Comparison of ENCODE assay signal across 19 mouse cellular contexts in genomic region chr3:133532806-133533205, GRCm38 (mm10). TPM values are rescaled to one million over a fixed set of nuclear protein-coding genes. Genes with fewer than 3 reads are reported as not detected.
DNase-seq lines count a peak whose midpoint lies in the region; ATAC-seq and TF ChIP-seq lines count a peak whose summit lies in the region.
"Had no signal": no experiment of that assay in that cellular context is flagged by ENCODE, and none has a peak within 500 bp of the region (broad histone marks: within the 10 kb centered on the region; RNA-seq: fewer than 3 reads in every experiment).

No protein-coding gene starts in this region.

- no peak for DNase-seq in kidney, postnatal 14 days
- peak; percentile 72 for DNase-seq in ZHBTc4 (ENCODE audit: low read depth, low spot score)
- no peak for DNase-seq in lung, postnatal 4 days
- DNase-seq in MN1 (ENCODE audit: low spot score) = no peak
- DNase-seq: adrenal gland, postnatal 14 days; cerebellum, adult 11-12 months; cerebellum, adult 9-10 months; cerebellum, postnatal 36 days; gastrocnemius, postnatal 10 days; heart, postnatal 36 days had no signal

- TF ChIP-seq CTCF in ES-Bruce4 (IDR thresholded peaks at IDR 0.05; ENCODE audit: low read depth, low read length) = no peak

- H3K4me1 ChIP-seq in kidney, embryonic 16.5 days (ENCODE audit: insufficient read depth, low read length) = peaks cover 22% of the 10 kb centered on the region
- H3K4me1 ChIP-seq in ES-Bruce4 (ENCODE audit: control insufficient read depth, insufficient read depth, low read length) = peaks cover 7% of the 10 kb centered on the region

- no peaks in the 10 kb centered on the region for H3K27me3 ChIP-seq in kidney, embryonic 16.5 days (ENCODE audit: insufficient read depth, low read length)
- H3K27me3 ChIP-seq in ES-Bruce4 (ENCODE audit: control insufficient read depth, insufficient read depth, low read length, poor library complexity, severe bottlenecking) = no peaks in the 10 kb centered on the region
- H3K27me3 ChIP-seq: embryonic facial prominence, embryonic 13.5 days; forebrain, embryonic 12.5 days; heart, embryonic 13.5 days had no signal

- peak overlapping the region; percentile 80 for H3K27ac ChIP-seq in kidney, embryonic 16.5 days (ENCODE audit: low read length)
- H3K27ac ChIP-seq in ES-Bruce4 (ENCODE audit: insufficient read depth, low read length) = peak overlapping the region; percentile 100
- H3K27ac ChIP-seq: embryonic facial prominence, embryonic 13.5 days; forebrain, embryonic 12.5 days; heart, embryonic 13.5 days had no signal

- TF ChIP-seq EP300 in ES-Bruce4 (IDR thresholded peaks at IDR 0.05; ENCODE audit: insufficient read depth, low read depth, low read length) = no peak

- H3K9me3 ChIP-seq in kidney, embryonic 16.5 days (ENCODE audit: low read length) = no peaks in the 10 kb centered on the region
- H3K9me3 ChIP-seq in ES-Bruce4 (replicated peaks; ENCODE audit: control insufficient read depth, insufficient read depth, low read length, poor library complexity, severe bottlenecking) = no peaks in the 10 kb centered on the region
- H3K9me3 ChIP-seq: embryonic facial prominence, embryonic 13.5 days; forebrain, embryonic 12.5 days; heart, embryonic 13.5 days had no signal

- no peak overlapping the region for H3K9ac ChIP-seq in kidney, embryonic 16.5 days (replicated peaks; ENCODE audit: low read length)
- H3K9ac ChIP-seq in ES-Bruce4 (ENCODE audit: low read depth, poor library complexity, severe bottlenecking) = peak overlapping the region; percentile 75
- H3K9ac ChIP-seq: embryonic facial prominence, embryonic 13.5 days; forebrain, embryonic 12.5 days; heart, embryonic 13.5 days had no signal

- ATAC-seq in kidney, embryonic 16.5 days (ENCODE audit: low FRiP score, low TSS enrichment) = no peak
- ATAC-seq: activated CD4-positive, CD25-positive, alpha-beta regulatory T cell, adult 4 months; forebrain, embryonic 16.5 days; hindbrain, embryonic 16.5 days; inflammation-experienced regulatory T-cells, adult 6 months had no signal

- no peak overlapping the region for H3K4me3 ChIP-seq in kidney, embryonic 16.5 days (ENCODE audit: low read length)
- peak overlapping the region; percentile 66 for H3K4me3 ChIP-seq in ES-Bruce4 (ENCODE audit: low read depth, low read length)
- H3K4me3 ChIP-seq: embryonic facial prominence, embryonic 13.5 days; forebrain, embryonic 12.5 days; heart, embryonic 13.5 days had no signal

- 66% methylated on average over 3 of the region's 3 CpGs for WGBS in kidney, embryonic 16.5 days

- no peak overlapping the region for H3K4me2 ChIP-seq in kidney, embryonic 16.5 days (replicated peaks; ENCODE audit: low read depth, low read length)
- H3K4me2 ChIP-seq: embryonic facial prominence, embryonic 13.5 days; forebrain, embryonic 12.5 days; heart, embryonic 13.5 days had no signal

- TF ChIP-seq POLR2A in ES-Bruce4 (IDR thresholded peaks at IDR 0.05; ENCODE audit: insufficient read depth, low read length) = no peak

- peaks cover 7% of the 10 kb centered on the region; the same call in 1 of the 2 replicates for H3K36me3 ChIP-seq in kidney, embryonic 16.5 days (ENCODE audit: insufficient read depth, low read length)
- H3K36me3 ChIP-seq in ES-Bruce4 (ENCODE audit: control insufficient read depth, insufficient read depth, low read length, poor library complexity, severe bottlenecking) = no peaks in the 10 kb centered on the region

RNA-seq across cellular contexts. Expression of gene Tet2, which starts 12.1 kb away (rescaled TPM):
- 17.0 and 19.6 TPM in 2 replicates for polyA plus RNA-seq in kidney, embryonic 16.5 days (2015; fragmentation: Nextera tagmentation; extraction: Ambion mirVana)
- 59.1 and 62.6 TPM in 2 replicates for polyA plus RNA-seq in ES-Bruce4 (2011; ENCODE audit: insufficient read depth, insufficient read length, low read depth, missing spikeins)
